Mouse (Mus musculus): ENCODE data around the gene Ccn1. TPM values are rescaled to one million over a fixed set of nuclear protein-coding genes. Genes with fewer than 3 reads are reported as not detected.

Ccn1 gene
- 1 to 10 TPM; 4.4 TPM for total RNA-seq (2021)

DNA sequence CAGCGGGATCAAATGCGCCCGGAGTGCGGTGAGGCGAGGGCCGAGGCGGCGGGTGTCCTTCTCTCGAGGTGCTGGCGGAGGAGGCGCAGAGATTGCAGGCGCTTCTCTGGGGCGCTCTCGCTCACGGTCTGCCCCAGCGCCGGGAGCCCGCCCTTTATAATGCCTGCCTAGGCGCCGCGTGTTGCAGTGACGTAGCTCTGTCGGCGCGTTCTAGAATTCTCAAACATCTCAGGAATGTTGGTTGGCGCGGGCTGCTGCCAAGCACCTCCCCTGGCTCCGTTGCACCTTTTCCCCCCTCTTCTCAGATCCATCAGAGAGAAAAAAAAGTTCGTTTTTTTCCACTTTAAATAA lies at the start of gene Ccn1:
Ccn1 (minus strand) TSS at position 130 of the 351 bp plus-strand sequence.
- DNase-seq, result peak; percentile 55 to 58

DNA sequence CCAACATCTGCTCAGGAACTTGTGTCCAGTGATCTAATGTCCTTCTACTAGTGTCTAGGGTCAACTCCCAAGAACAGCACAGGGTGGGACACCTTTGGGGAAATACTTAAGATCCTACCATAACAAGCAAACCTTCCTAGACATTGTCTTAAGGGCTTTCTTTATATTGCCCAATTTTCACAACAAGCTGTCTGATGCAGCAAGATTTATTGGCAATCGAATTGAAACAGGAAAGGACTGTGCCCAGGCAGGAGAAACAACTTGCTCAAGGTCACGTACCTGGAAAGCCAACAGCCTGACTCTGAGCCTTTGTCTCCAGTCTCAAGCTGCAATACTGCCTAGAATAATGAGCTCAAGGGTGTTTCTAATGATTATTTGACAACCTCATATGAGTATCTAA lies 43.6 kb upstream of the Ccn1 start:
- DNase-seq, result no peak

GRCm38 (mm10) chr3:145692037-145692436 lies 42.3 kb upstream of the Ccn1 start:
- DNase-seq, result no peak

DNA sequence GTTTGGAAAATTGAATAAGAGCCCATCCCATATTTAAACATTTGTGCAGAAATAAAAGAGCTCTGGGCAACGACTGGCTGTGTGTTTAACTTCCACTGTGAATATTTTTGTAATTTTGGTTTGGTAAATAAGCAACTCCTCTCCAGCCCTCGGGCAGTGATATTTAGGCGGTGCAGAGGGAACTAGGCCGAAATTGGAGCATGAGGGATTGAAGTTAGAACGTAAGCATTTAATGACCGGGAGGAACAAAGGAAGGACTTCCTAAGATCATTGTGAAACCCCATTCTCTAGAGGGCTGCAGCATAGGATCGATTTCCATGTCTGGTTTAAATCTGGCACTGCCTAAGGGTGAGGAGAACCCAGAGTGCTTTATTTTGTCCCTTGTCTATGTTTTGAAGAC lies 41.6 kb upstream of the Ccn1 start:
- DNase-seq, result no peak

DNA sequence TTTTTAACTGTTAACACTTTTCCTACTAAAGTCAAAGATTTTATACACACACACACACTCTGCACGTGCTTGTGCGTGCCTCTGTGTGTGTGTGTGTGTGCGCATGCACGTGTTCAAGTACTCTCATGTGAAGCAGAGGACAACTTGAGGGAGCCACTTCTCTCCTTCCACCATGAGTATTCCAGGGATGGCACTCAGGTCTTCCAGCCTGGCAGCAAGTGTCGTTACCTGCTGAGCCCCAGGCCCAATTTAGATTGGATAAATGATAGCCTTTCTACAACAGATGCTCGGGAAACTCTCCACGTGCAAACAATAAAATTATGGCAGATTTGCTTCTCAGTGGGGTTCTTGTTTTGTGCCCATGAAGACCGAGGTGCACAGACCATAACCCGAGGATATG lies 39.5 kb upstream of the Ccn1 start:
- no peak for DNase-seq

DNA sequence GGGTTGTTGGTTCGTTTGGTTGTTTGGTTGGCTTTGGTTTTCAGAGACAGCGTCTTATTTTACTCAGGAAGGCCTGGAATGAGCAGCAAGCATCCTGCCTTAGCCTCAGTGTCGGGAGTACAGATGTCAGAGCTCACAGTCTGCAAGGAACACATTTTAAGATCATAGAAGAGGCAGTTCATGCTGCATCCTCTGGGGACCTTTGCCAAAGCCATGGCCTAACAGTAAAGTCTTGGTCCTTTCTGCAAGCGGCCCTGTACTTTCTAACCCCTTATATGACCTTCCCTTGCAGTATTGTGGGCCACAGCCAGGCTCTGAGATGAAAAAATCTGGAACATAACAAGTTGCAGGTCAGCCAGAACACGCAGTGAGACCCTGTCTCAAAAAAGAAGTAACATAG lies 38.1 kb upstream of the Ccn1 start:
- no peak for DNase-seq

GRCm38 (mm10) chr3:145684604-145685441 lies 35.0 kb upstream of the Ccn1 start:
- DNase-seq, result no peak

DNA sequence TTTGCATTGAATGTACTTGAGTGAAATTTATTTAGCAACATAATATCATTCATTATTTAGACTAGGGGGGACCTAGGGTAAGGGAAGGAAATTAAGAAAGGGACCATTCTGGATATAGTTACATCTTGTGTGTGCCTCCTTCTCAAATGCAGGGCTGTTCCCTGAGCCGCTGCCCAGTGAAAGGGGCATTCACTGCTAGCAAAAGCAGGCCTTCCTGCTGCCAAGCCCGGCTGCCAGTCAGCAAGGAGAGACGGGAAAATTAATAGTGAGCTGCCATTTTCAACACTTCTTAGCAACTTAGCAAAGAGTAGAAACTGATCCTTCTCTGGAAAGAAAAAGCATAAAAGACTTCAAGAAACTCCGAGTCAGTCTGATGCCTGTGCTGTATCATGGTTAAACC lies 34.4 kb upstream of the Ccn1 start:
- DNase-seq, result no peak

GRCm38 (mm10) chr3:145681348-145681935 lies 31.7 kb upstream of the Ccn1 start:
- peak; percentile 40 for DNase-seq

GRCm38 (mm10) chr3:145680686-145681085 lies 30.9 kb upstream of the Ccn1 start:
- no peak for DNase-seq

DNA sequence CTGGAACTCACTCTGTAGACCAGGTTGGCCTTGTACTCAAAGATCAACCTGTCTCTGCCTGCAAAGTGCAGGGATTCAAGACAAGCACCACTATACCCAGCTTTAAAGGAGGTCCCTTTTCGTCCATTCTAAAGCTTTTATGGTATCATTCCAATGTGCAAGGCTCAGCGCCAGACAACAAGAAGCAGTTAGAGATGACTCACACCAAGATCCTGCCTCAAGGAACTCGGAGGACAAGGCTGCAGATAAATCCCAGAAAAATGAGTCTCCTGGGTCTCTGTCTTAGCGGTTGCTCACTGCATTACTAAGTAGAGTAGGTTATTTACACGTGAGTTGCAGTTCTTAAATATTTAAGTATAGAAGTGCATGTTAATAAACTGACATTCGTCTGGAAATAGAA lies 26.4 kb upstream of the Ccn1 start:
- no peak for DNase-seq

- no peak for DNase-seq
These were observed 25.0 kb upstream of the Ccn1 start for GRCm38 (mm10) chr3:145674815-145675214.

- no peak for DNase-seq
These were observed 16.6 kb upstream of the Ccn1 start for GRCm38 (mm10) chr3:145666383-145666782.

DNA sequence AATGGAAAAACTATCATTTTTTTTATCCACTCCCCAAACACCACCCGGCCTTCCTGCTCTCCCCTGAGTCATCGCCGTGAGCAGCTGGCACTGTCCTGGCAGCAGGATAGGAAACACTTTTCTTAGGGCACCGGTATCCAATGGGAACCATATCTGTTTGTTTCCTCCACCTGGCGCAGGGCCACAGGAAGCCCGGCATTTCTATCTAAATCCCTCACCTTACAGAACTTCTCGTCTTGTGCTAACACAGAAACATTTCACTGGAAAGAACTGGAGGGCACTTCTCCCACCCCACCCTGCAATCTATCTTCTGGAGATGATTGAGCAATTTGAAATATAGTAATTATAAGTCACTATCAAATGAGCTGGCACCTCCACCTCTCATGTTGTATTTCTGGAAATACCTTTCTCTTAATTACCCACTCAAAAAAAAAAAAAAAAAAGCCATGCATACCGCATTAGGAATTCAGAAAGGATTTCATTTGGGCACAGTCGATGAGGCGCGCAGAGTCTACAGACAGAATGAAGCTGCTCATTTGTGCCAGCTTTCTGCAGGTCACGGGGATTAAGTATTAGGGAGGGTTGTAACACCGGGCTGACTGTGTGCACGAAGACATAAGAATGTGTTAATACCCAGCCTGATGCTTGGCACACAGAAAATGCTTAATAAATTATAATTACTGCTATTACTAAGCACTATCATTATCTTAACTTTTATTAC lies 7.4 kb upstream of the Ccn1 start:
- no peak for DNase-seq

DNA sequence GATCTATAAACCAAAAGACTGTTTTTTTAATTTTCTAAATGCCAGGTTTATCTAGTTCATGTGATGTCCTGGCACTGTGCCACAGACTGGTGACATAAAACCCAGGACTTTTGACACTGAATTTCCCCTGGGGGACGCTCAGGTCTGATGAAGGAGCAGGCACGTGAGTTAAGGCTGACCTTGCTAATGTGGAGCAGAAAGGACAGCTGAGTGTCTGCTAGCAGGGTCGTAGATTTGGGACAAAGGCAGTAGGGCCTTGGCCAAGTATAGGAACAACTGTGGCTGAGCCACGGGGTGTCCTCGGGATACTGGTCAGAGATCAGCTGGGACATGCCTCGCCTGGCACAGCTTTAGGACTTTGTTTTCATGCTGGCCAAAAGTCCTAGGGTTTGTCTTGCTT lies 5.2 kb upstream of the Ccn1 start:
- DNase-seq, result no peak

GRCm38 (mm10) chr3:145654028-145654427 lies 4.2 kb upstream of the Ccn1 start:
- no peak for DNase-seq

DNA sequence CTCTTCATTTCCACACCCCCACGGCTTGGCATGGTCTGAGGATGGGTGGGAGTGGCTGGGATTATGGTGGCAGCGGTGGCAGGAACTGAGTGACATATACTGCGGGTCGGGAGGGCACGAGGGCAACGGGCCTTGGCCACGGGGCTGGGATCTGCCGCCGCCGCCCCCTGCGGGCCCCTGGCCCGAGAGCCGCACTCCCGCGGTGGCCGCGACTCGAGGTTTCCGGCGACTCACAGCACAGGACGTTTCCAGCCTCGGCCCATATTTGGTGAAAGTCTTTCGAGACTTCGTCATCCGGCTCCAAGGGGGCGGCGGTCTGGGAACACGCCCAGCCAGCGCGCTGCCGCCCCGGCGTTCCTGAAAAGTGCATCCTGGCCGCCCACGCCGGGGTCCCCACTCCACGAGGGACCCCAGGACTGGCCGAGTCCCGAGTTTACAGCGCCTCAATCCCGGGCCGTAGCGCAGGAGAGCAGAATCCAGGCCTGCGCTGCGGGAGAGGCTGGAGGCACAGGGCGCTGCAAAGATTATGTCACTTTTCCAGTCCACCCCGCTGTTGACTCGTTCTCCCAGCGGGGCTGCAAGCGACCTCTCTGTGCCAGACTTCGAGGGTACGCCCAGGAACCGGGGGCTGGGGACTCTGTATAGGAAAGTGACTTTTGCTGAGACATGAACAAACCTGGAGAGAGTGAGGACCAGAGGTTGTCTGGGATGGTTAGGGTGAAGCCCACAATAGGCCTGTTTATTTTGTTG lies 3.6 kb upstream of the Ccn1 start:
- DNase-seq, result peak in 1 of 2 experiments; percentile 24

DNA sequence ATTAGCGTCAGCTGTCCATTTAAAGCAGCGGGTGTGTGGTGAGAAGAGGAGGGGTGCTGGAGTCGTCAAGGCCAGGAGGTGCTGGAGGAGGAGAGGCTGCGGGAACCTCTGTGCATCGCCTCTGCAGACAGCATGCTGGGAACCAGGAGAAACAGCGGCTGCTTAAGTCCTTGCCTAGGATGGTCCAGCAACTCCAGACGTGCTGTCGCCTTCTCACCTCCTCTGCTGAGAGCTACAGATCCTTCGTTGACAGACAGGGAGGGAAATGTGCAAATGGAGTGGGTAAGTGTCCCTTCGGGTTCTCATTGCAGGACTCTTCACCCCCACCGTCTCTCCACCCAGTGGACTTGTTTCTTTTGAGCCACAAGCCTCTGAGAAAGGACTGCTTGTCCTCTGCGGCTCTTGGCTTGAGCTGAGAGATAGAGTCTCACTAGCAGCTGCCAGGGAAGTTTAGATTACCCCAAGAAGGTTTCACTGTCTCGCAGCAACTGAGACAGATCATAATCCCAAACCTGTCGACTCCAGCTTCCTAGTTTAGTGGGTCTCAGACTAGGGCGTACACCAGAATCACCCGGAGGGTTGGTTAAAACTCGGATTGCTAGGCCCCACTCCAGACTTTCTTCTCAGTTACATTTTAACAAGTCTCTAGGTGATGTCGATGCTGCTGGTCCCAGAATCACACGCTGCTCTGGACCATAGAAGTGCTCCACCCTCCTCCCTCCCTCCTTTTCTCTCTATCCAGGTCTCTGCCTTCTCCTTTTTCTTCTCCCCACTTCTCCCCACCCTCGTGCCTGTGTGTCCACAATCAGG lies 2.7 kb upstream of the Ccn1 start:
- no peak for DNase-seq

DNA sequence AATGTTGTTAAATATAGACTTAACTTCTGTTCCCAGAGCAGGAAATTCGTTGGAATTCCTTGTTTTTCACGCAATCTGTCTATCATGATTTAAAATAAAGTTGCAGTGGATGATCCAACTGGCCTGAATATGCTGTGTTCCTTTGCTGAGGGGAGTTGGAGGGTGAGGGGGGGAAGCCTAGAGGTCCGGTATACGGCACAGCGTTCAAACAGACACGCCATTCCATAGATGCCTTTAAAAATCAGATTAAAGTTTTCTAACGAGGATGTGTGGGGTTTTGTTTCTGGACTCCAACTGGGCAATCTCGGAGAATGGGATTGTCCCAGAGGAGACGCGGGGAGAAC lies 2.2 kb upstream of the Ccn1 start:
- no peak for DNase-seq

- no peak for DNase-seq
These were observed 1.5 kb upstream of the Ccn1 start for GRCm38 (mm10) chr3:145651029-145651977.
